Mouse (Mus musculus): ENCODE data around the gene Cyp26a1.

GRCm38 (mm10) chr19:37668657-37669056, 28.9 kb upstream of the Cyp26a1 start:
- no peak for TF ChIP-seq CTCF (IDR thresholded peaks at IDR 0.05)
- no peak for TF ChIP-seq EP300 (IDR thresholded peaks at IDR 0.05; ENCODE audit: insufficient read depth, low read depth, low read length)
- TF ChIP-seq POLR2A (IDR thresholded peaks at IDR 0.05; ENCODE audit: insufficient read depth, low read depth, low read length) = no peak

All from heart, adult 2 months (tissue).